Mouse (Mus musculus): ENCODE data around the gene Gm266.
A peak's percentile ranks its signal among the peaks of the same experiment; 100 is the strongest.

GRCm38 (mm10) chr12:111437222-111437900 is 48.3 kb downstream of the Gm266 start:
- no peak for TF ChIP-seq CTCF (IDR thresholded peaks at IDR 0.05)
- 0 out of 2 replicates have a peak, but pooled peaks have one; percentile 2 for TF ChIP-seq EP300 (IDR thresholded peaks at IDR 0.05)
